Mouse (Mus musculus) small intestine, adult 2 months (tissue): Measurements from ENCODE around the gene Klhl26.

Experiments used
- CTCF ChIP-seq: fragments of 200-500 bp; IDR thresholded peaks from 2 replicates; pipeline ENCODE4 v1.5.1; 2012; ENCODE audit warnings: low read depth, mild to moderate bottlenecking, control low read depth, inconsistent platforms, low read length, moderate library complexity, mixed read lengths; ENCODE audit not compliant: insufficient replicate concordance, insufficient read length; ENCODE audit errors: extremely low read depth
- POLR2A ChIP-seq: fragments of 200-500 bp; IDR thresholded peaks from 2 replicates; pipeline ENCODE4 v1.6.1; 2012; ENCODE audit warnings: low read depth, mild to moderate bottlenecking, control low read depth, inconsistent platforms, low read length, moderate library complexity

GRCm38 (mm10) chr8:70405189-70405588 is 71.6 kb downstream of the Klhl26 start:
- TF ChIP-seq CTCF (no peak), POLR2A (no peak)
